Mouse (Mus musculus) limb, embryonic 12.5 days (tissue): ENCODE data around the gene Dpp6. TPM values are rescaled to one million over a fixed set of nuclear protein-coding genes. Genes with fewer than 3 reads are reported as not detected.
A peak's percentile ranks its signal among the peaks of the same experiment; 100 is the strongest.

Experiments used
- ATAC-seq: fragments of 200-750 bp; cut with Nextera tagmentation; 2 replicates; pipeline ENCODE4 v1.8.0; 2017; ENCODE audit warnings: low read depth, moderate TSS enrichment; ENCODE audit not compliant: insufficient number of reproducible peaks, insufficient read depth, low FRiP score, low TSS enrichment
- H3K27ac ChIP-seq: fragments of 300-500 bp; sonication (generic); 2 replicates; pipeline ENCODE4 v1.5.1; 2016; ENCODE audit warnings: mild to moderate bottlenecking, moderate library complexity
- H3K27me3 ChIP-seq: fragments of 300-500 bp; sonication (generic); 2 replicates; pipeline ENCODE4 v1.6.1; 2016; ENCODE audit warnings: mild to moderate bottlenecking, moderate library complexity
- H3K36me3 ChIP-seq: fragments of 300-500 bp; sonication (generic); 2 replicates; pipeline ENCODE4 v1.6.1; 2016; ENCODE audit warnings: mild to moderate bottlenecking, moderate library complexity
- H3K4me1 ChIP-seq: fragments of 300-500 bp; sonication (generic); replicated peaks from 2 replicates; pipeline ENCODE4 v1.6.1; 2016
- H3K4me2 ChIP-seq: fragments of 300-500 bp; sonication (generic); 2 replicates; pipeline ENCODE4 v1.6.1; 2016; ENCODE audit warnings: mild to moderate bottlenecking, moderate library complexity
- H3K4me3 ChIP-seq: fragments of 300-500 bp; sonication (generic); replicated peaks from 2 replicates; pipeline ENCODE4 v1.5.1; 2016; ENCODE audit warnings: mild to moderate bottlenecking
- H3K9ac ChIP-seq: fragments of 300-500 bp; sonication (generic); replicated peaks from 2 replicates; pipeline ENCODE4 v1.6.1; 2016; ENCODE audit warnings: mild to moderate bottlenecking, moderate library complexity
- H3K9me3 ChIP-seq: fragments of 300-500 bp; sonication (generic); 2 replicates; pipeline ENCODE4 v1.6.1; 2016; ENCODE audit warnings: mild to moderate bottlenecking, moderate library complexity
- WGBS: fragments of 180-500 bp; shearing (Covaris S2); methylation state at CpG from one replicate; pipeline ENCODE4 v1.1.7; 2016; 5-methylcytosine and 5-hydroxymethylcytosine counted together
- polyA plus RNA-seq: library from polyadenylated mRNA; unstranded; fragments of >200 nt; fragmentation: Nextera tagmentation; extraction: Ambion mirVana; gene quantifications from 2 replicates; pipeline ENCODE4 v1.2.1, GENCODE M21; 2016

Gene Dpp6
- polyA plus RNA-seq, 1 experiment from 2014 or later, result 1.8 TPM

DNA sequence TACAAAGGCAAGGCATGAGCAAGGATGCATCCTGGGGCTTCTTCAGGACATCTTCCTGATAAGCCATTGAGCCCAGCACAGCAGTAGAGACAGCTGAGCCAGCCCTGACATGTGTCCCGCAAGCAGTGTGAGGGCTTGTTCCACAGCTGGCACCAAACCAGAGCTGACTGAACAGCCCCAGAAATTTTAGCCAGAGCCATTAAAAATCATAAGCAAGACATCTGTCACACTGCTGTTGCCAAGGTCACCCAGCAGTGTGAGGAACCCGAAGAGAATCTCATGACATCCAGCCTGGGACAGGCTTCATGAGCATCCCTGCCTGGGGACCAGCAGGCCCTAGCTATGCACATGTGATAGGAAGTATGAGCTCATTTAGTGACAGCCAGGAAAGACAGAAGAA, 438.2 kb downstream of the Dpp6 start:
- H3K9ac ChIP-seq, result no peak overlapping the region
- H3K9me3 ChIP-seq, result 0 out of 2 replicates have a peak, but pooled peaks cover 4% of the 10 kb centered on the region
- H3K4me3 ChIP-seq, result no peak overlapping the region
- H3K36me3 ChIP-seq, result no peaks in the 10 kb centered on the region
- 87% methylated on average over 2 of the region's 2 CpGs for WGBS
- no peak overlapping the region for H3K4me2 ChIP-seq
- H3K27ac ChIP-seq, result no peak overlapping the region
- ATAC-seq, result no peak
- no peaks in the 10 kb centered on the region for H3K27me3 ChIP-seq
- peaks cover 1% of the 10 kb centered on the region; the same call in 1 of the 2 replicates for H3K4me1 ChIP-seq

DNA sequence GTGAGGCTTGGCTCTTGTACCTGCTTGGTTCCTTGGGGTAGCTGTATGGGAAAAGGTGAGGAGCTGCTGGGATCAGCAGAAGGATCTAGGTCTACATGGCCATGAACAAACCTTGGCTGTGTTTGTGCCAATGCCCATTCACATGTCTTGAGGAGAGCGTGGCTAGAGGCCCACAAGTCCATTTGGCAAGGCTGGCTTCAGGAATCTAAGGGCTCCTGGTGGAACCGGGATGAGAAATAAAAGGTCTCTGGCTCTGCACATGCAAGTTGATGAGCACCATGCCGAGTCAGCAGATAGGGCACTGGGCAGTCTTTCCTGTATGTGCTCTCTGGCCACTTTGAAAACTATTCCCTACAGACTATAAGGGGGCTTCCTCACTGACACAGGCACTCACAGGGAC, 441.6 kb downstream of the Dpp6 start:
- Histone ChIP-seq H3K4me2 (no peak overlapping the region), H3K27me3 (peaks cover 7% of the 10 kb centered on the region; the same call in 1 of the 2 replicates), H3K4me1 (0 out of 2 replicates have a peak, but pooled peaks cover 10% of the 10 kb centered on the region), H3K9ac (no peak overlapping the region), H3K27ac (no peak overlapping the region), H3K4me3 (no peak overlapping the region), H3K36me3 (no peaks in the 10 kb centered on the region), H3K9me3 (0 out of 2 replicates have a peak, but pooled peaks cover 4% of the 10 kb centered on the region)
- 76% methylated on average over 3 of the region's 3 CpGs for WGBS
- no peak for ATAC-seq

DNA sequence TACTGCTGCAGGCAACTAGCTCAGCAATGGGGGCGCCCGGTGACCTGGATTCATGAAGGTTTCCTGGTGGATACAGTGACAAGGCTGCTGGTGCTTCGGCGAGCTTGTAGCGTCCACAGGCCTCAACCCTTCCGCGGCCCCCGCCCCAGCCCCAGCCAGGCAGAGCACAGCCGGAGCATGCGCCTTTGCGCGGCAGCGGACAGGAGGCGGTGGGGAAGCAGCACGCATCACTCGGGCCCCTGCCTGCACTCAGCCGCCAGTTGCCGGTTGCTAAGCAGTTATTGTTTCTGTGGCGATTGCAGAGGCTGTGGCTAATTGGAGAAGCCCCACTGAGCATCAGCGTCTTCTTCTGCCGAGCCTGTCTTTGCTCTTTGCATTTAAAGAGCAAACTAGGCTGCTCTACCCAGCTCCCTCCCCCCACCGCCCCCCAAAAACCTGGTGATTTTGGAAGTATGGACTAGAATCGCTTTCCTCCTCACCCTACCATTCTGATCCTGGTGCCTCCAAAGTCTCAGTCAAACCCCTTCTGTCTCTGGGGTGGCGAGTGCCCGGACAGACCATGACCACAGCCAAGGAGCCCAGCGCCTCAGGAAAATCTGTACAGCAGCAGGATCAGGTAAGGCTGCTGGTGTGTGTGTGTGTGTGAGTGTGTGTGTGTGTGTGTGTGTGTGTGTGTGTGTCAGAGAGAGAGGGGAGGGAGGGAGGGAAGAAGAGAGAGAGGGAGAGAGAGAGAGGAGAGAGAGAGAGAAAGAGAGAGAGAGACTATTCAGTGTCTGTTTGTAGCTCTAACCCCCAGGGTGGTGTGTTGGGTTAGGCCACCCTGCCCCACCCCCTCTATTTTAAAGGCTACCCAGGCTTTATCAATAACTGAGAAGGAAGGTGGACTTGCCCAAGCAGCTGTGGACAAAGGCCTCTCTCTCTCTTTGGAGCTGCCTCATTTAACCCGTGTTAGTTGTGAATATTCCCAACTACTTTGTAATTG, 445.0 kb downstream of the Dpp6 start:
- Histone ChIP-seq H3K27me3 (peaks cover 7% of the 10 kb centered on the region; the same call in 1 of the 2 replicates), H3K4me3 (peak overlapping the region; percentile 33), H3K4me2 (peak overlapping the region; percentile 59), H3K36me3 (no peaks in the 10 kb centered on the region), H3K27ac (no peak overlapping the region), H3K9ac (peak overlapping the region; percentile 31), H3K9me3 (no peaks in the 10 kb centered on the region), H3K4me1 (0 out of 2 replicates have a peak, but pooled peaks cover 10% of the 10 kb centered on the region)
- WGBS, result 9% methylated on average over 27 of the region's 27 CpGs
- peak; percentile 87 for ATAC-seq

GRCm38 (mm10) chr5:27262751-27263150, 445.7 kb downstream of the Dpp6 start:
- 82% methylated on average over 1 of the region's 1 CpGs for WGBS
- 0 out of 2 replicates have a peak overlapping the region, but pooled peaks have one; percentile 10 for H3K4me2 ChIP-seq
- 0 out of 2 replicates have a peak, but pooled peaks cover 10% of the 10 kb centered on the region for H3K4me1 ChIP-seq
- H3K36me3 ChIP-seq, result no peaks in the 10 kb centered on the region
- ATAC-seq, result no peak
- H3K9ac ChIP-seq, result no peak overlapping the region
- H3K27me3 ChIP-seq, result peaks cover 7% of the 10 kb centered on the region; the same call in 1 of the 2 replicates
- H3K27ac ChIP-seq, result no peak overlapping the region
- H3K9me3 ChIP-seq, result no peaks in the 10 kb centered on the region
- H3K4me3 ChIP-seq, result no peak overlapping the region

DNA sequence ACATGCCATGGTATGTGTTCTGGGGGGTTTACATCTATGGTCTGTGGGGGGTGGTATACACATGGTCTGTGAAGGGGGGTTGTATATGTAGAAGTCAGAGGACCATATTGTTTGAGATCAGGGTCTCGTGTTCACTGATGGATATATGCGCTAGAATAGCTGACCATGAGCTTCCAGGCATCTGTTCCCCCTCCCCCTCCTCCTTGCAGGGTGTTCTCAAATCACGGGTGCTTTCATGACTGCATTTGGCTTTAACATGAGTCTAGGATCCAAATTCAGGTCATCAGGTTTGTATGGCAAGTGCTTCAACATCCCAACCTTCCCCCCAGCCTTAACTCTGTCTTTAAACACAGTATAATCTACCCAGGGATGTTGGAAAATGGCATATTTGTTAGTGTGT, 448.3 kb downstream of the Dpp6 start:
- Histone ChIP-seq H3K9me3 (no peaks in the 10 kb centered on the region), H3K27ac (no peak overlapping the region), H3K9ac (no peak overlapping the region), H3K4me3 (no peak overlapping the region), H3K27me3 (peaks cover 7% of the 10 kb centered on the region; the same call in 1 of the 2 replicates), H3K4me1 (0 out of 2 replicates have a peak, but pooled peaks cover 10% of the 10 kb centered on the region), H3K36me3 (no peaks in the 10 kb centered on the region), H3K4me2 (no peak overlapping the region)
- 80% methylated on average over 3 of the region's 3 CpGs for WGBS
- ATAC-seq, result no peak

GRCm38 (mm10) chr5:27271336-27271735, 454.3 kb downstream of the Dpp6 start:
- Histone ChIP-seq H3K27me3 (no peaks in the 10 kb centered on the region), H3K4me2 (no peak overlapping the region), H3K9ac (no peak overlapping the region), H3K27ac (no peak overlapping the region), H3K4me1 (no peaks in the 10 kb centered on the region), H3K4me3 (no peak overlapping the region), H3K36me3 (no peaks in the 10 kb centered on the region), H3K9me3 (no peaks in the 10 kb centered on the region)
- no peak for ATAC-seq
- WGBS, result 74% methylated on average over 4 of the region's 4 CpGs

DNA sequence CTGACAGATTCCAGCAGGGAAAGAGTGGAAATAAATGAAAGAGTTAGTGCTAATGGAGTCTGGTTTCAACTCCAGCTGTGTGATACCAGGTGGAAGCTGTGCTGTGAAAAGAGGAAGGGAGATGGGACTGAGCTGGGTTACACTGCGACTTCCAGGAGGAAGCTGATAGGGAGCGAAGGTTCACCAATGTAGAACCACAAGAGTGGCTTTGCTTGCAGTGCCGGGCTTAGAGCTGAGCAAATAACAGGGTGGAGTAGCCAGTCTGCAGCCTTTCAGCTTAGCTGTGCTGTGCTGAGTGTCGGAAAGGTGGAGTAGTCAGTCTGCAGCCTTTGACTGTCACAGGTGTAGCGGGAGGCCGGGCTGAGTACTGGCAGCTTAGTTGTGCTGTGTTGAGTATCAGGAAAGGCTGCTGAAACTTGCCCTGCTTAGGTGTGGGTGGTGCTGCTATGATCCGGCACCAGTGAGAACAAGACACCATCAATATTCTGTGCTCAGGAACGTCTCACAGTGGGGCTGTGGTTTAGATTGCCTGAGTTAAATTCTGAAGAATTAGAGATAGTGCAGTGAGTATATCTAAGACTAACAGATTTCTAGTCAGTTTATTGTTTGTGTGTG, 457.9 kb downstream of the Dpp6 start:
- Histone ChIP-seq H3K4me2 (no peak overlapping the region), H3K36me3 (no peaks in the 10 kb centered on the region), H3K4me1 (no peaks in the 10 kb centered on the region), H3K9me3 (no peaks in the 10 kb centered on the region), H3K27ac (no peak overlapping the region), H3K9ac (no peak overlapping the region), H3K4me3 (no peak overlapping the region), H3K27me3 (no peaks in the 10 kb centered on the region)
- 71% methylated on average over 8 of the region's 8 CpGs for WGBS
- ATAC-seq, result no peak

DNA sequence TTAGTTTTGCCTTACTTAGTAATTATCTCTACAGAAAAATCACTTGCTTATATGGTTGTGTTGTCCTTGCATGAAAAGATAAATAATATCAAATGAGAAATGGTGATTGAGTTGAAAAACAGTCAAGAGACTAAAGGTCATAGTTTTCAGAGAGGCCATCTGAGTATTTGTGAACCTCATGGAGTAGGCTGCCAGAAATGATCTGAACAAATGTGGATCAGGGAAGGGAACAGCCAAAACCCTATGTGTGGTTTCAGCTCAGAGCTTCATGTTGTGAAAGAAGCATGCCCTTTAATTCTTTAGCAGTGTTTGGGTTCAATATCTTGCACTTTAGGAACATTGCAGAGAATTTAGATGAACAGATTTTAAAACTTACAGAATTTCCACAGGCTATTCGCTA, 458.9 kb downstream of the Dpp6 start:
- H3K4me1 ChIP-seq, result no peaks in the 10 kb centered on the region
- no peak overlapping the region for H3K4me2 ChIP-seq
- H3K27me3 ChIP-seq, result no peaks in the 10 kb centered on the region
- H3K36me3 ChIP-seq, result no peaks in the 10 kb centered on the region
- H3K27ac ChIP-seq, result no peak overlapping the region
- H3K9ac ChIP-seq, result no peak overlapping the region
- H3K9me3 ChIP-seq, result no peaks in the 10 kb centered on the region
- WGBS, result 85% methylated on average over 1 of the region's 1 CpGs
- H3K4me3 ChIP-seq, result no peak overlapping the region
- ATAC-seq, result no peak

- Histone ChIP-seq H3K9me3 (no peaks in the 10 kb centered on the region), H3K27me3 (no peaks in the 10 kb centered on the region), H3K9ac (no peak overlapping the region), H3K4me2 (no peak overlapping the region), H3K27ac (no peak overlapping the region), H3K36me3 (no peaks in the 10 kb centered on the region), H3K4me1 (no peaks in the 10 kb centered on the region), H3K4me3 (no peak overlapping the region)
- 73% methylated on average over 10 of the region's 10 CpGs for WGBS
- ATAC-seq, result no peak
Observed at GRCm38 (mm10) chr5:27278120-27278645, 461.2 kb downstream of the Dpp6 start.

- Histone ChIP-seq H3K27me3 (no peaks in the 10 kb centered on the region), H3K9me3 (no peaks in the 10 kb centered on the region), H3K4me2 (no peak overlapping the region), H3K27ac (no peak overlapping the region), H3K36me3 (no peaks in the 10 kb centered on the region), H3K4me1 (no peaks in the 10 kb centered on the region), H3K9ac (no peak overlapping the region), H3K4me3 (no peak overlapping the region)
- WGBS, result 68% methylated on average over 4 of the region's 4 CpGs
- ATAC-seq, result no peak
Observed at GRCm38 (mm10) chr5:27286876-27287275, 469.9 kb downstream of the Dpp6 start.

- H3K4me3 ChIP-seq, result no peak overlapping the region
- no peak for ATAC-seq
- no peaks in the 10 kb centered on the region for H3K36me3 ChIP-seq
- H3K4me1 ChIP-seq, result no peaks in the 10 kb centered on the region
- 88% methylated on average over 8 of the region's 8 CpGs for WGBS
- H3K27me3 ChIP-seq, result no peaks in the 10 kb centered on the region
- no peak overlapping the region for H3K27ac ChIP-seq
- H3K9ac ChIP-seq, result no peak overlapping the region
- no peaks in the 10 kb centered on the region for H3K9me3 ChIP-seq
- H3K4me2 ChIP-seq, result no peak overlapping the region
Observed at GRCm38 (mm10) chr5:27291378-27291777, 474.4 kb downstream of the Dpp6 start.
